Mouse (Mus musculus): Measurements from ENCODE around the gene Psmf1.

DNA sequence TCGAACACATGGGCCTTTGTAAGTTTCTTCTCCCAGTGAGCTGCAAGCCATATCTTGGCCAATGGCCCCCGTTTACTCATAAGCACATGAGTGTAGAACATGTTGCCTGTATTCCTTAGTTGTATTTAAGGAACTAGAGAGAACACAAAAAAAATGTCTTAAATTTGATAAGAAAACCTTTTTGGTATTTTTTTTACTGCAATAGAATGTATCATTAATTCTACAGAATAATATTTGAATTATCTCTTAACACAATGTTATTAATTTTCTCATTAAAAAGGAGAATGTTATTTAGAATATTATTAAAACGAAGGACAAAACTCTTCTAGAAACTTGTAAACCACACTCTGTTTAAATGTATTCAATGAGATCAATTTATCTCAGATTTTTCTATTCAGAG lies 75.6 kb downstream of the Psmf1 start, which contains the start of gene Rad21l:
- TF ChIP-seq NELFE (IDR thresholded peaks at IDR 0.05; ENCODE audit: low read depth, low read length): no peak
- TF ChIP-seq CTCF (IDR thresholded peaks at IDR 0.05 in 2 of 3, conservative IDR thresholded peaks at IDR 0.05 in 1 of 3; ENCODE audit: control insufficient read depth in 1 of 3, insufficient read depth in 1 of 3, low read depth in 2 of 3, low read length in 3 of 3, poor library complexity in 1 of 3, severe bottlenecking in 1 of 3): no peak
- TF ChIP-seq TCF12 (IDR thresholded peaks at IDR 0.05; ENCODE audit: low read depth, low read length): no peak
- TF ChIP-seq ZC3H11A (IDR thresholded peaks at IDR 0.05; ENCODE audit: low read depth, low read length): no peak
- TF ChIP-seq MEF2A (IDR thresholded peaks at IDR 0.05; ENCODE audit: extremely low read depth, insufficient replicate concordance, low read depth, low read length, poor library complexity, severe bottlenecking): no peak
- TF ChIP-seq GATA1 (IDR thresholded peaks at IDR 0.05; ENCODE audit: low read depth, low read length): no peak
- TF ChIP-seq SIN3A (IDR thresholded peaks at IDR 0.05; ENCODE audit: low read length): no peak
- no peak for TF ChIP-seq RAD21 (IDR thresholded peaks at IDR 0.05; ENCODE audit: low read depth, low read length)
- TF ChIP-seq POLR2A (IDR thresholded peaks at IDR 0.05; ENCODE audit: control insufficient read depth in 1 of 2, insufficient read depth in 1 of 2, low read depth in 1 of 2, low read length in 2 of 2, poor library complexity in 1 of 2): no peak
- TF ChIP-seq MAFK (IDR thresholded peaks at IDR 0.05; ENCODE audit: borderline replicate concordance, low read depth, low read length): no peak
- no peak for TF ChIP-seq TBP (IDR thresholded peaks at IDR 0.05; ENCODE audit: low read depth, low read length)
- TF ChIP-seq ETS1 (IDR thresholded peaks at IDR 0.05; ENCODE audit: low read depth, low read length): no peak

All from MEL (cell line).